Mouse (Mus musculus) bone marrow macrophage, adult 2 months (primary cell): ENCODE results near the gene Apof.

Experiments used
- CTCF ChIP-seq: IDR thresholded peaks from 2 replicates; pipeline ENCODE4 v1.5.1; 2012; ENCODE audit warnings: low read depth, mild to moderate bottlenecking, low read length, moderate library complexity
- POLR2A ChIP-seq: IDR thresholded peaks from 2 replicates; pipeline ENCODE4 v1.6.1; 2012; ENCODE audit warnings: mild to moderate bottlenecking, low read depth, low read length, borderline replicate concordance

- TF ChIP-seq POLR2A (no peak), CTCF (no peak)
These were observed 12.5 kb upstream of the Apof start for GRCm38 (mm10) chr10:128255925-128256324.
